Mouse (Mus musculus) adrenal gland, postnatal 10 days (tissue): ENCODE results near the gene Grin2c. TPM values are rescaled to one million over a fixed set of nuclear protein-coding genes. Genes with fewer than 3 reads are reported as not detected.

ENCODE experiments used
- DNase-seq: peaks from one replicate; pipeline ENCODE4 v3.0.0; 2021; ENCODE audit warnings: mixed read lengths
- total RNA-seq, 2 experiments: library from RNA; stranded (reverse); gene quantifications; 2 replicates each; pipeline ENCODE4 v1.2.3; 2021

Gene Grin2c
- total RNA-seq, 2 experiments from 2014 or later = 0.61 to 0.75 TPM

DNA sequence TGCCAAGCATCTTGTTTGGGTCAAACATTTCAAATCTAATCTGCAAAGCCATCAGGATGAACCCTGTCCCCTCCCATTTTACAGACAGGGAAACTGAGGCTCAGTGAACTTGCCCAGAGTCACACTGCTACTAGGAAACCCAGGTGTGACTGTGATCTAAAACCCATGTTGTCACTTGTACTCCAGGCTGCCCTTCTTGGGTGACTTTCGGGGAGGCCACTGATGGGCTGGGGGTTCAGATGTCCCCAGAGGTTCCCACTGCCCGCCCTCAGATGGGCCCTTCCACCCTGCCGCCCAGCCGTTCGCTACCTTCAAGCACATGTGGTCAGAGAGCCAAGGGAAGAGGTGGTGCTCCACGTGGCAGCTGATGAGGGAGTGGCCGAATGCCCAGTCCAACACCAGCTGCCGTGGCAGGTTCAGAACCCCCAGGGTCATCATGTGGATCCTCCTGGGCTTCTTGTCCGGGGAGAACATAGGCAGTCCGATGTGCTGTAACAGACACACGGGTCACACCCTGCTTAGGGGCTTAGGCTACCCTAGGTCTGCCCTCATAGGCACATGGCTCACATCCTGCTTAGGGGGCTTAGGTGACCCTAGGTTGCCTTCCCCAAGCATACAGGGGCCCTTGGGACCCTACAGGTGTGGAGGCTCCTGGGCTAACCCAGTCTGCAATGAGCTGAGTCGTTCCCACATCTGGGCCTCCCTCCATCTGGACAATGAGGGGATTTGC lies 17.0 kb upstream of the Grin2c start:
- no peak for DNase-seq

DNA sequence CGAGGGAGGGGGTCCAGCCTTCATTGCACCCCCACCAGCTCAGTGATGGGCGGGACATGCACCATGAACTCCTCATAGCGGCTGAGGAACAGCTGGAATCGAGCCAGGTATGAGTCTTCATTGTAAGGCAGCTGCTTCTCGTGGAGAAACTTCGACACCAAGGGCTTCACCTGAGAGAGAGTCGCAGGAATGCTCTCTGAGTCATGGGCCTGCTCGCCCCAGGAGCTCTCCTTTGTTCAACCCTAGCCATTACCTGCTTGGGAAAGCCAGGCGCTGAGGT lies 16.4 kb upstream of the Grin2c start:
- DNase-seq = no peak

DNA sequence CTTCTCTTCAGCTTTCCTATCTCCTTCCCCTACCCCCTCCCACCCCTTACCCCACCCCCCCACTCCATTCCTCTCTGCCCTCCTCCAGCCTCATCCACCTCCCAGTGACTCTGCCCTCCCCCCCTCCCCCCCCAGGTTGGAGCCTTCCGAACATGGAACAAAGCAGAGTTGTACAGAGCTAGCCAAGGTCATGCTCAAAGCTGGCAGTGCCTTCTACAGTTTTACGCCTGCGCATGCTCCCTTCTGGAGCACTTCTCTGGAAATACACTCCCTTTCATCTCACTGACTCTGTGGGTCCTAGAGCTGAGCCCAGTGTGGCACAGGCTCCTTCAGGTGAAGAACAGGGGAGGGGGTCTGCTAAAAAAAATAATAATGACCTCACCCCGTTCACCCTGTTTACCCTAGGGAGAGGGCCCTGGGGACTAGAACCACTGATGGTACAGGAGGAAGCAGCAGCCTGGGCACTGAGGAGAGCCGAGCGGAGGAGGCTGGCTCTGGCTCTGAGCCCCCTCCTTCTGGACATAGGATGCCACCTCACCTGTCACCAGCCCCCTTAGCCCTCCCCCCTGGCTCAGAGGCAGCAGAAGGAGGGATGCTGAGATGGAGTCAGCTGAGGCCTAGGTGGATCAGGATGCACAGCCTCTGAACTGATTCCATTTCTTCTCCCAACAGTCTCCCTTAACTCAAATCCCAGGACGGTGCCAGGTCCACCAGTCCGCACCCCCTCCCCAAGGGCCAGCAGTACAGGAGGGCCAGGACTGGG lies 15.9 kb upstream of the Grin2c start:
- no peak for DNase-seq

DNA sequence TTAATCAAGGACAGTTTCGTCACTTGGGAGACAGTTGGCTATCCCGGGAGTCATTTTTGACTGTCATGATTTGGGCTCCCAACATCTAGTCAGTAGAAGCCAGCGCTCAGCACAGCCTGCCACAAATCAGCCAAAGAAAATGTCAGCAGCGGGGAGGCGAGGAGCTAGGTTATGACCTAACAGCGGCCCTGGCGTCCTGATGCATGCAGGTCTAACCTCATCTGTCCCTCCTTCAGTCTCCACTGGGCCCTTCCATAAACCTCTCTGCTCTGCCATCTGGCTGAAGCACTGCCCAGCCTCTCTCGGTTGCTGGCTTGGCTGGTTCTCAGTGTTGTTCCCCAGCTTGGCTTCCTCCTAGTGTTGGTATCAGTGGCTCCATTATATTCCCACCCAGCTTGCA lies 15.3 kb upstream of the Grin2c start:
- DNase-seq = no peak

DNA sequence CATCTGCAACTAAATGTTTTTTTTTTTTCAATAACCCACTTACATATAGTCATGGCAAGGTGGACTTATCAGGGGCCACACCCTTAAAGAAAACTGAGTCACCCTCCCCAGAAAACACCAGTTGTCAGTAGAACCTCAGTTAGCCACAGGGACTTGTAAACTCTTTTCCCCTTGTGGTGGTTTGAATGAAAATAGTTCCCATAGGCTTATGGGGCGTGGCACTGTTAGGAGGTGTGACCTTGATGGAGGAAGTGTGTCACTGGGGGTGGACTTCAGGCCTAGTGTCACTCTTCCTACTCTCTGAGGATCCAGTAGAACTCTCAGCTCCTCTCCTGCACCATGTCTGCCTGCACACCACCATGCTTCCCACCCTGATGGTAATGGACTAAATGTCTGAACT lies 12.7 kb upstream of the Grin2c start:
- DNase-seq = no peak

DNA sequence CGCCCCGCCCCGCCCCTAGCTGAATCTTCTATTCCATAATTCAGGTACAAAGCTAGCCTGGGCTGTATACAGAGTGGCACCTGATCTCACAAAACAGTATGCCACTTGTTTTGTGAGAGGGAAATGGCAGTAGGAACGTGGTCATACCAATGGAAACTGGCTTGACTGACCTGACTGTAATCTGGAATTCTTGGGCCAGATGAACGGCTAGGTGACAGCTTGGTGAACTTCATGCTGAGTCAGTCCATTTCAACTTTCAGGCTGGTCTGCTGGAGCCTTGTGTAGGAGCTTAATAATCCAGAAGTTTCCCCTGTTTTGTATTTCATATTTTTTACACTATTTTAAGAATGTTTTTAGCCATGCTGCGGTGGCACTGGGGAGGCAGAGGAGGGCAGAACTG lies 11.1 kb upstream of the Grin2c start:
- DNase-seq = no peak

DNA sequence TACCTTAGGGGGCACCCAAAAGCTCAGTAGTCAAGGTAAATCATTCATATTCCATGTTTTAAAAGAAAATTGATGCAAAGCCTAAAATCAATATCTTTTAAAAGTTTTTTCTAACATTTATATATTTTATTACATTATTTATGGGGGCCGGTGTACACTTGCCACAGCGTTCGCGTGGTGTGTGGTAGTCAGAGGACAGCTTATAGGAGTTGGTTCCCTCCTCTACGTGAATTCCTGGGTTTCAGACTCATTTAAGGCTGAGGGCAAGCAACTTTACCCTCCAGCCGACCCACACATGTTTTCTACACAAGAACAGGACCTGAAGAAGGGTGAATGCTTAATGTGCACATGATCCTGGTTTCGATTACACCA lies 10.5 kb upstream of the Grin2c start:
- no peak for DNase-seq

DNA sequence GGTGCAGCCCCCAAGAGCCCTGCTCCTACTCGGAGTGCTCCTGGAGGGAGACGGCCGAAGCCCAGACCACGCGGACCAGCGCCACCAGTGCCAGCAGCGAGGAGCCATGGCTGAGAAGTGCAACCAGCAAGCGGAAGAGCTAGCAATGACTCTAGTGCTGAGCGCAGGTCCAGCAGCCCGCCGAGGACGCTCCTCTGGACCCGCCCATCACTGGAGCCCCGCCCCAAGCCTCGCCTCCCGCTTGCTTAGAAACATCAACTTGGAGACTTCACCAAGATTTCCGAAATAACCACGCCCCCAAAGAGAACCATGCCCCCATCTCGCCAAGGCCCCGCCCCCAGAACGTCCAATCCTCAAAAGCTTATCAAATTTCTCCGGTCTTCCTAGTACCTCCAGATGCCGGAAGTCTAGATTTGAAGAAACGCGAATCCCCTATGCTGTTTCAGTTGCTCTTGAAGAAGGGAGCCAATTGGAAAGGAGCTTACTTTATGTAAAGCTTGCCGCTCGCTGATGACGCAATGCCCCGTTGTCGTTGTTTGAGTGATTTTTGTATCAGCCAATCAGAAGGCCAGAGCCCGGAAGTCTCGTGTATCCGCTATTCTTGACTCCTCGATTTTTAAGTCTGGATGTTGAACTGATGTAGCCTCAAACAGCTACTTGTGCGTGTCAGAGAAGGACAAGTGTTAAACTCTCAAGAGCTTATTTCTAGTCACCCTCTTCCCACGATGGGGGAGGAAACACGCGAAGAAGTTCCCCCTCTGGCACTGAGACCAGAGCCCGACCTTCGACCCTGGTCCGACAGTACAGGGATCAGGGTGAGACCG lies 9.9 kb upstream of the Grin2c start, which contains the start of gene Fdxr:
Gene Fdxr, minus strand, starts transcription at position 271 of the 824 bp plus-strand sequence.
- DNase-seq = peak; percentile 99

DNA sequence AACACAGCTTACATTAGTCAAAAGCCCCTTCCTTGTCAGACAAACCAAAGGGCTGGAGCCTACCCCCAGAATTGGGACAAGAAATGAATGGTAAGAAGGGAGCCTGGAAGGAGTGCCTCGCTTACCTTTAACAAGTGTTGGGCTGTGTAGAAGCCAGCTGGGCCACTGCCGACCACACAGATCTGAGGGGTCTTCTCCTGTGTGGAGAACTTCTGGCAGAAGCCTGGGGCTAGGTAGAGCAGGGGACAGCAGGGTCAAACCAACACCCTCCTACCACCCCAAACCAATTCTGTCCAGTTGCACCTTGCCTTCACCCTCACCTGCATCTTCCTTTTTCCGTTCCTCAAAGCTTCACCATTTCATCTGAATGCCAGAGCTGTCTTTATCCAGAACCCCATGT lies 8.9 kb upstream of the Grin2c start:
- no peak for DNase-seq

DNA sequence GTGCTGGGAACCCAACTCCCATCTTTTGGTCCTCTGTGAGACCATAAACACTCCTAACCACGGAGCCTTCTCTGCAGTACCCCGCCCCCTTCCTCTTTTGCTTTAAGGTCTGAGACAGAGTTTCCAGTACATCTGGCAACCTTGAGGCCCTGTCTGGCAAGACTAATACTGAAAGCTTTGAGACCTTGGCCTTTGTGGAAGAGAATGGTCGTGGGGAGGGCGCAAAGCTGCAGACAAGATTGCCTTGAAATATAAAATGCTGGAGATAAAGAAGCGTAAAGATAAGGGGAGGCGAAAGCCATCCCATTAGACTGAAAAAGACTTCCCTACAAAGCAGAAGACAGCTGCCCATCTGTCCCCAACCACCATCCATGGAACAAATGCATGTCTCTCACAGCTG lies 8.5 kb upstream of the Grin2c start:
- DNase-seq = peak; percentile 74

DNA sequence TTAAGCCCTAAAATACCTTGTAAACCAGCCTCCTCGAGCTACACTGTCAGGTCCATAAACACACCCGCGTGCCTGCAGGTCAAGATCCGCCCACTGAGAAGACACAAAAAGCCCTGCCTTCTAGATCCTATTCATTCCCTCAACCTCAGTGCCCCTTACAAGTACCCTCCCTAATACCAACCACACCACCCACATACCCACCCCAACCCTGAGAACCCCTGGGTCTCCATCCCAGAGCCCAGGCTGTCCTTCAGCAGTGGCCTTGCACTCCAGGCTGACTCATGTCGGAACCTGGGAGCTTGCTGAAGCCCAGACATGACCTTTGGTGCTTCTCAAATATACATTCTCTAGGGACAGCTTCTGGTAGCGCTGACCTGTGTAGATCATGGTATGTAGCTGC lies 7.7 kb upstream of the Grin2c start:
- no peak for DNase-seq

DNA sequence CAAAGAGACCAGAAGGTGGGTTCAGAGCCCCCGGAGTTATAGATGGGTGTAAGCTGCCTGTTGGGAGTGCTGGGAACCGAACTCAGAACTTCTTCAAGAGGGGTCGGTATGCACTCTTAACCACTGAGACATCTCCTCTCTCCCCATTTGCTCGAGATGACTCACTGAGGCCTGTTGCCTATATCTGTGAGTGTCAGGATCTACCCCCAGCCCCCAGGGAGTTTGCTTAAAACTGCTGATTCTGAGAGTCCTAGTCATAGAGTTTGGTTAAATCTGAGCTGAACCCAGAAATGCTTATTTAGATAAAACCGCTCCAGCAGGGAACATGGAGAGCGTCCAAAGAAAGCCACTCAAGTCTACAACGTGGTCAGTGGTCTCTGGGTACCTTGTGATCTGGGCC lies 7.1 kb upstream of the Grin2c start:
- no peak for DNase-seq

DNA sequence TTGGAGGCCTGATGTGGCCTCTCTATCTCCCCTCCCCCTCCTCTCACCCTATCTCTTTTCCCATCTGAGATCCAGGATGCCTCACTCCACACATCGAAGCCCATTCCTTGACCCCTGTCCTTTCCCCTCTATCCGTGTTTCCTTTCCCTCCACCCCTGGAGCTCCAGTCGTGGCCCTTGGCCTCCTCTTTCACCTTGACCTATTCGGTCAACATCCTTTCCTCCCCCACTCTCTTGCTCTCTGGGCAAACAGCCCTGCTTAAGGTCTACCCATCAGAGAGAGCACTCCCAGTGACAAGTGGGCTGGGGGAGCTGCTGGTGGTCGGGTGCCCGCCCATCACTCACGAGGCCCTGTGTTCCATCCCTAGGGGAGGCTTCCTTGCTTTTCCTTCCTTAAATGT lies 6.7 kb upstream of the Grin2c start:
- DNase-seq = no peak

DNA sequence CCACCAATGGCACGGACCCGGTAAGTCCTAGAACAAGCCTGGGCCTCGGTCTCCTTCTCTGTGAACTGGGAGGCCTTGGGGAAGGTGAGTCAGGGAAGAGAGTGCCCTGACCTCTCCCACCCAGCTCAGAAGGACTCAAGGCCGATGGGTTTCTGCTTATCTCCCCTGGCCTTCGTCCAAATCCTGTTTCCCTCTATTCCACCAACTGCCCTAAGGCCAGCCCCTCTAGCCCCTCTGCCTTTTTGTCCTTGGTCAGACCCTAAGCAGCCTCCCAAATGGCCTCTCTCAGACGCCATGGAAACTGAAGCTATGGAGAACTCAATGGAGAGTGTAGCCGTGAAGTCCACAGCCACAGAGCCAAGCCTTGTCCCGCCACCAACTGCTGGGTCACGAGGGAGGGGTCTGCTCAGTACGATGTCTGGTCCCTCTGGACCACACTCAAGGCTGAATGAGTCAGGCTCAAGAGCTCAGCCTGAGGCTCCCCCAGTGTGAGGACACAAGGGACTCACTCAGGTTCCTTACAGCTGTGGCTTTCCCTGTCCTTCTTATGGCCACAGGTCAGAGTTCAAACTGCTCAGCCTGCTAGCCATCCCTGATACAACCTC lies 6.0 kb upstream of the Grin2c start:
- peak; percentile 75 for DNase-seq

DNA sequence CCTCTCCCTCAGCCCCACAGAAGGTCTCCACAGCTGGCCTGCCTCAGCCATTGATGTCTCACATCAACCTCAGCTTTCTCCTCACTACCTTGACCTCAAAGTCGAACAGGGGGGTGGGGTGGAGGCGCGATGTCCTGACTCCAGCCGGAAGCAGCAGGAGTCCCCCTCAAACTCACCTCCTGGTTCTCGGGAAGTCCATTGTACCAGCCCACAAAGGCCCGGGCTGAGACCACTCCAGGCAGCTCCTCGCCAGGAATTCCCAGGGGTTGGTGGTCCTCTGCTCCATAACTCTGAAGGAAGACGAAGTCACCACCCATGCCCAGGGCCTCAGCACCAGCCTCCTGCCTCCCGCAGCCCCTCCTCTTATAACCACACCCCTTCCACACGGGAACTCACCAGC lies 4.4 kb upstream of the Grin2c start:
- DNase-seq = no peak

DNA sequence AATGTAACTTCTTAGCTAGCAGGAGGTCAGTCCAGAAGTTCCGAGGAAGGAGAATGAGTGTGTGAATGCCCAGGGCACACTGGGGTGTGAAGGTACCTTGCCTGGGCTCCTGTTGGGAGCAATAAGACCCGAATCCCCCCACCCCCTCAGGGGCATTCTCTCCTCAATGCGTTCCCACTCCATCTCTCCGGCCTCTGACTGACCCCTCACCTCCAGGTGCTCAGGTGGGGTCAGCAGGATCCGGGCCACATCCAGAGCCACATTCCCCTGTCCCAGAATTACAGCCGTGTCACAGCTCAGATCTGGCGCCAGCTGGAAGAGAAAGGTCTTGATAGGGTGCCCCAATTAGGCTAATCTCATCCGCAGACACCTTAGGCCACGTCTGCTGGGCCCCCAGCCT lies 4.0 kb upstream of the Grin2c start:
- no peak for DNase-seq

DNA sequence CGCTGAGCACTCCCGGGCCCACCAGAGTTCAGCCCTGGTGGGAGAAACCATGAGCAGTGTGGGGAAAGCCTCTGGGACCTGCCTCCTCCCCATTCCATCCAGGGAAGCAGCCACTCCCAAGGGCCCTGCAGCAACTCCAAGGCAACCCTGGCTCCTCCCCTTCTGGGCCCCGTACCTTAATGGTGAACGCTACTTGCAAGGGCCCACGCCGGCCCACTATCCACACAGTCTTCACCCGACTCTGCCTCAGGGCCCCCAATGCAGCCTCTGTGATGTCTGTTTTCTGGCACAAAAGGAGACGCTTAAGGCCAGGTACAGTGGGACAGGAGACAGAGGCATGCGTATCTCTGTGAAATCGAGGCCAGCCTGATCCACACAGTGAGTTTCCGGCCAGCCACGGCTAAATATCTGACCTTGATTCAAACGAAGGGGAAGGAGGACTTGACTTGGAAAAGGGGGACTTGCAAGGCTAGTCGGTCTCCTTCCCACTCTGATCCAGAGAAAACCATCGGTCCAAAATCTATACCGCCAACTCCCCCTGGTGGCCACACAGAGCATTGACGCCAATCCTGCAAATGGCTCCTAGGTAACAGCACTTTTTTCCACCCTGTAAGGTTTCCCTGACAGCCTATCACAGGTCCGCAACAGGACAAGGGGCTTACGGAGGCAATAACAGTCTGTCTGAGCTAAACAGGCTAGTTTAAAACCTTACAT lies 3.3 kb upstream of the Grin2c start:
- DNase-seq = peak; percentile 87

DNA sequence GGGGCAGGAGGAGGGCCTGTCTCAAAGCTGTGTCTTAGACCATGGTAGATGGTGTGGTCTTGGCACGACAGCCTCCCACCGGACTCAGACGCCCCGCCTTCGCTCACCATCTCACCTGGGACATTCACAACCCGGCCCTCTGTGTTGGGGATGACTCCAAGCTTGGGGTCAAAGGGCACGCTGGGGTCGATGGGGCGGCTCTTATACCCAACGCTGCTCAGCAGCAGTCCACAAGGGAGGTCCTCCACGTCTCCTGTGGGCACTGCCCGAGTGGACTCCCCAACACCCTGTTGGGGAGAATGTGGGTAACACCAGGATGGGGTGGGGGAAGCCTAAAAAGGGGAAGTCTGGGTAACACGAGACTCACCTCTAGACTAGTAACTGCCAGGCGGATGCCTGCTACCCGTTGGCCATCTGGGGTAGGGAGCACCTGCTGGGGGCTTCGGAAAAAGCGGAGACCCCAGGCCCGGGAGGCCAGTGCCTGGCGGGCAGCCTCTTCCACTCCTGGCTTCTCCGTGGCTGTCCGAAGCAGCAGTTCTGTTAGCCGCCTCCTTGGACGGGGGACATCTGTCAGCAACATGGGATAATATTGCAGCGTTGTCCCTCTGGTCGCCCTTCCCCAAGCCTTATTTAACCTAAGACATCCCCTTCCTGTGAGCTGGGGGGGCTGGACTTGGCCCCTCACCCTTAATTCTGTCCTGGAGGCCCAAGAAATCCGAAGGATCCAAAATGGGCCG lies 2.5 kb upstream of the Grin2c start:
- no peak for DNase-seq

DNA sequence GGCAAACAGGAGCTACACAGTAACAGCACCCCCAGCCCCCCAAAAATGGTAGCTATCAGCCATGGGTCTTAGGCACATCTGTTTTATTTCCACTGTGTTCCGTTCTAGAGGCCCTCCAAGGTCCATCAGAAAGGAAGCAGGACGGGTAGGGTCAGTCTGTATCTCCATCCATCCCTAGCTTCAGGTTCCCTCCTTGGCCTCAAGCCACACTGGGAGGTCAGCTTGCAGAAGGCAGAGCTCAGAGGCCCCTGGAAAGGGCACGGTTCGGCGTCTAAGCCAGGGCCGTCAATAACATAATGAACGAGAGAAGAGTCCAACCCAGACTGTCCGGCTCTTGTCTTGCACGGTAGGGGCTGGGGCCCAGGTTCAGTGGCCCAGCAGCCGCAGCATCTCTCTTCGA lies 915 bp upstream of the Grin2c start:
- DNase-seq = no peak

DNA sequence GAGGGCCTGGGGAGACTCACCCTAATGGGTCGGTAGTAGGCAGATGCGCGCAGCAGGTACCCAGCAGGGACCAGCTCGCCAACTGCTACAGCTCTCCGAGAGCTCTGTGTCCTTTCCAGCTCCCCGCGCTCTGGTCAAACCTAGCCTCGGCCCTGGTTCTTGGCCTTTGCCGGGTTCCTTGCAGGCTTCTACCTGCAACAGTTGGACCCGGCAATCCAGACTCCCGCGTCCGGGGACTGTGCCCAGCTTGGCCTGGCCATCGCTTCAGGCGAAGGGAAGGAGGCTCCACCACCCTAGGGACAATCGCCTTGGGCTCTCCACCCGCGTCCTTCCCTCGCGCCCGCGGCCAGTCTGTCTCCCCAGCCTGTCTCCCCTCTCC lies 654 bp downstream of the Grin2c start:
- DNase-seq = no peak

DNA sequence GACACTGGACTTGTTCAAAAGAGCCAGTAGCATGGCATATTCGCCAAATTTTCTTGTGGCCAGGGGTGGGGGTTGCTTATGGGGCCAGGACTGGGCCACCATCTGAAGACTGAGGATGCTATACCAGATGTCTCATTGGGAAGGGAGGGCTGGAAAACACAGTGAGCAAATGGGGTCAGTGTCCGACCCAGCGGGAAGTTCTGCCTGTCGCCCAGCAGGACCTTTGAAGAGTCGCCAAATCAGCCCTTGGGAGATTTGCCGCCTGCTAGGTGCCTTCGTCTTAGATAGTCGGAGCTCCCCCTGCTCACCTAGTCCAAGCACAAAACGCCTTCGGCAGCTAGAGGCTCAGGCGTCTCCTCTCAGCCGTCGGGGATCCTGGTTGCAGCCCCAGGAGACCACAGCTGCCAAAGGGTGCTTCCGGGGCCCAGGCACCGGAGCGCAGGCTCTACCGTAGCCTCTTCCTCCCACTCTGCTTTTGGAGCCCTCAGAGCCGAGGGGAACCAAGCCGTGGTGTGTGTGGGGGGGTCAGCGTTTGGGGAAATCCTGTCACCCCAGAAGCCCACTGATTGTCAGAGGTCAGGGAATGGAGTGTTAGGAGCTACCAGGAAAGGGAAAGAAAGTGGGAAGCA lies 1.2 kb downstream of the Grin2c start:
- no peak for DNase-seq
